Mouse (Mus musculus) heart, postnatal 0 days (tissue): Measurements from ENCODE around the gene Cldn6. TPM values are rescaled to one million over a fixed set of nuclear protein-coding genes. Genes with fewer than 3 reads are reported as not detected.

Experiments
- ATAC-seq: fragments of 200-750 bp; cut with Nextera tagmentation; 2 replicates; pipeline ENCODE4 v1.8.0; 2017; ENCODE audit warnings: low read depth, moderate number of reproducible peaks, moderate library complexity; ENCODE audit not compliant: insufficient read depth
- DNase-seq: peaks from one replicate; pipeline ENCODE4 v3.0.0-alpha.2; 2016; ENCODE audit warnings: low spot score
- H3K27ac ChIP-seq: fragments of 300-500 bp; sonication (generic); 2 replicates; pipeline ENCODE4 v1.5.1; 2014; ENCODE audit warnings: low read depth, mild to moderate bottlenecking
- H3K27me3 ChIP-seq: fragments of 300-500 bp; sonication (generic); 2 replicates; pipeline ENCODE4 v1.6.1; 2014; ENCODE audit warnings: low read length, mixed read lengths; ENCODE audit not compliant: control insufficient read depth, insufficient read depth
- H3K36me3 ChIP-seq: fragments of 300-500 bp; sonication (generic); replicated peaks from 2 replicates; pipeline ENCODE4 v1.6.1; 2014; ENCODE audit warnings: low read length, mixed read lengths; ENCODE audit not compliant: control insufficient read depth, insufficient read depth
- H3K4me1 ChIP-seq: fragments of 300-500 bp; sonication (generic); 2 replicates; pipeline ENCODE4 v1.6.1; 2014; ENCODE audit warnings: antibody characterized with exemption; ENCODE audit not compliant: control insufficient read depth, insufficient read depth
- H3K4me2 ChIP-seq: fragments of 300-500 bp; sonication (generic); 2 replicates; pipeline ENCODE4 v1.6.1; 2014; ENCODE audit warnings: low read depth, mild to moderate bottlenecking, low read length, moderate library complexity
- H3K4me3 ChIP-seq: fragments of 300-500 bp; sonication (generic); 2 replicates; pipeline ENCODE4 v1.5.1; 2014; ENCODE audit warnings: low read depth, low read length
- H3K9ac ChIP-seq: fragments of 300-500 bp; sonication (generic); replicated peaks from 2 replicates; pipeline ENCODE4 v1.6.1; 2014; ENCODE audit warnings: low read depth, low read length, mixed read lengths
- H3K9me3 ChIP-seq: fragments of 300-500 bp; sonication (generic); replicated peaks from 2 replicates; pipeline ENCODE4 v1.6.1; 2016; ENCODE audit warnings: low read length; ENCODE audit not compliant: control insufficient read depth
- CTCF ChIP-seq: IDR thresholded peaks from 2 replicates; pipeline ENCODE4 v1.5.1; 2016; ENCODE audit warnings: antibody characterized with exemption, control low read depth, low read depth
- EP300 ChIP-seq: IDR thresholded peaks from 2 replicates; pipeline ENCODE4 v1.6.1; 2016; ENCODE audit warnings: antibody characterized with exemption, low read depth
- WGBS: fragments of 180-500 bp; shearing (Covaris S2); extraction: QIAGEN DNeasy Blood & Tissue Kit; methylation state at CpG from one replicate; pipeline ENCODE4 v1.1.7; 2014; 5-methylcytosine and 5-hydroxymethylcytosine counted together
- polyA plus RNA-seq: library from polyadenylated mRNA; unstranded; fragments of >200 nt; fragmentation: Nextera tagmentation; extraction: Ambion mirVana; gene quantifications from 2 replicates; pipeline ENCODE4 v1.2.1, GENCODE M21; 2015
- total RNA-seq: library from RNA; depleted of rRNA; stranded (reverse); fragments of >200 nt; gene quantifications from 2 replicates; pipeline ENCODE4 v1.2.3, GENCODE M21; 2014; ENCODE audit warnings: low replicate concordance

Cldn6 gene
- total and polyA plus RNA-seq, 2 experiments from 2014 or later, result not detected

- H3K27me3 ChIP-seq, result peaks cover 12% of the 10 kb centered on the region
- no peak overlapping the region for H3K4me3 ChIP-seq
- 58% methylated on average over 1 of the region's 1 CpGs for WGBS
- DNase-seq, result no peak
- no peak for ATAC-seq
- TF ChIP-seq CTCF (no peak), EP300 (no peak)
- H3K4me1 ChIP-seq, result no peaks in the 10 kb centered on the region
- no peak overlapping the region for H3K4me2 ChIP-seq
- no peak overlapping the region for H3K27ac ChIP-seq
- no peaks in the 10 kb centered on the region for H3K36me3 ChIP-seq
- H3K9ac ChIP-seq, result no peak overlapping the region
- no peaks in the 10 kb centered on the region for H3K9me3 ChIP-seq
These were observed 15.4 kb downstream of the Cldn6 start for GRCm38 (mm10) chr17:23694491-23694890.

- Histone ChIP-seq H3K36me3 (no peaks in the 10 kb centered on the region), H3K27me3 (peaks cover 14% of the 10 kb centered on the region), H3K4me1 (no peaks in the 10 kb centered on the region), H3K4me3 (no peak overlapping the region), H3K9ac (no peak overlapping the region), H3K9me3 (no peaks in the 10 kb centered on the region), H3K27ac (no peak overlapping the region), H3K4me2 (no peak overlapping the region)
- no peak for DNase-seq
- ATAC-seq, result no peak
- WGBS, result 40% methylated on average over 3 of the region's 3 CpGs
- TF ChIP-seq EP300, result no peak
- TF ChIP-seq CTCF, result no peak
These were observed 16.8 kb downstream of the Cldn6 start for GRCm38 (mm10) chr17:23695801-23696200.

- Histone ChIP-seq H3K4me1 (no peaks in the 10 kb centered on the region), H3K9me3 (no peaks in the 10 kb centered on the region), H3K9ac (peak overlapping the region; percentile 49), H3K27me3 (peaks cover 29% of the 10 kb centered on the region), H3K4me3 (peak overlapping the region; percentile 60), H3K4me2 (peak overlapping the region; percentile 96), H3K36me3 (no peaks in the 10 kb centered on the region), H3K27ac (no peak overlapping the region)
- DNase-seq (peak; percentile 21), ATAC-seq (peak; percentile 37)
- under 1% methylated on average over 80 of the region's 101 CpGs for WGBS
- no peak for TF ChIP-seq CTCF
- TF ChIP-seq EP300, result no peak
These were observed 20.4 kb downstream of the Cldn6 start for GRCm38 (mm10) chr17:23699131-23700077.

GRCm38 (mm10) chr17:23700079-23700478 lies 21.0 kb downstream of the Cldn6 start:
- H3K4me1 ChIP-seq, result no peaks in the 10 kb centered on the region
- peak overlapping the region; percentile 49; the same call in 1 of the 2 replicates for H3K9ac ChIP-seq
- H3K27ac ChIP-seq, result no peak overlapping the region
- no peak for TF ChIP-seq EP300
- TF ChIP-seq CTCF, result peak; percentile 84
- peak overlapping the region; percentile 60 for H3K4me3 ChIP-seq
- no peaks in the 10 kb centered on the region for H3K36me3 ChIP-seq
- peak overlapping the region; percentile 96 for H3K4me2 ChIP-seq
- peaks cover 29% of the 10 kb centered on the region for H3K27me3 ChIP-seq
- H3K9me3 ChIP-seq, result no peaks in the 10 kb centered on the region
- ATAC-seq, result peak; percentile 96
- DNase-seq, result peak; percentile 84
- under 1% methylated on average over 24 of the region's 28 CpGs for WGBS

GRCm38 (mm10) chr17:23703301-23703700 lies 24.3 kb downstream of the Cldn6 start:
- Histone ChIP-seq H3K27me3 (peaks cover 32% of the 10 kb centered on the region), H3K27ac (no peak overlapping the region), H3K9ac (no peak overlapping the region), H3K4me2 (no peak overlapping the region), H3K9me3 (no peaks in the 10 kb centered on the region), H3K36me3 (no peaks in the 10 kb centered on the region), H3K4me3 (no peak overlapping the region), H3K4me1 (no peaks in the 10 kb centered on the region)
- TF ChIP-seq EP300 (no peak), CTCF (no peak)
- no peak for DNase-seq
- no peak for ATAC-seq
- WGBS, result 75% methylated on average over 9 of the region's 9 CpGs
